Mouse (Mus musculus): Measurements from ENCODE around the gene Nptxr. TPM values are rescaled to one million over a fixed set of nuclear protein-coding genes. Genes with fewer than 3 reads are reported as not detected.
A peak's percentile ranks its signal among the peaks of the same experiment; 100 is the strongest.
"Not testable (repeated sequence)": the region's sequence is repeated elsewhere in the genome, so short reads cannot be mapped to it uniquely, and the experiment has no call there.

Nptxr gene
- total RNA-seq, 2 experiments from 2014 or later: 0.46 to 1.0 TPM

DNA sequence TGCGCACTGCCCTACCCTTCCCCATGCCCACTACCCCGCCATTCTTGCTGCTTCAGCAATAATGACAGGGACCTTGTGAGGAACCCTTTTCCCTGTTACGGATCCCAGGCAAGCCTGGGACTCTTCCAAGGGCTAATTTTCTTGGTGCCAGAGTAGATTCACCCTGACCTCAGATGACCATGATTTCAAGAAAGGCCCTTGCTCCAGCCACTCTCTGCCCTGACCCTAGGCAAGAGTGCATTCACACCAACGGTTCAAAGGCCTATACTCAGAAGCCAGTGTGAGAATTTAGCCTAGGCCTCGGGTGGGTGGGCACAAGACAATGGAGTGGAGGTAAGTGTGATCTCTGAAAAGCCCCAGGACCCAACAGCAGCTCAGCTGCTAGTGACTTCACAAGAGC is 24.9 kb upstream of the Nptxr start:
- Histone ChIP-seq H3K4me3 (no peak overlapping the region), H3K27ac (no peak overlapping the region)
- no peak for DNase-seq
- TF ChIP-seq CTCF (IDR thresholded peaks at IDR 0.05): no peak
- intact Hi-C loops (cut with DNase I): loop anchor here (10.0 kb wide), 1 partner anchor 75 kb away; no protein-coding TSS in a partner anchor

DNA sequence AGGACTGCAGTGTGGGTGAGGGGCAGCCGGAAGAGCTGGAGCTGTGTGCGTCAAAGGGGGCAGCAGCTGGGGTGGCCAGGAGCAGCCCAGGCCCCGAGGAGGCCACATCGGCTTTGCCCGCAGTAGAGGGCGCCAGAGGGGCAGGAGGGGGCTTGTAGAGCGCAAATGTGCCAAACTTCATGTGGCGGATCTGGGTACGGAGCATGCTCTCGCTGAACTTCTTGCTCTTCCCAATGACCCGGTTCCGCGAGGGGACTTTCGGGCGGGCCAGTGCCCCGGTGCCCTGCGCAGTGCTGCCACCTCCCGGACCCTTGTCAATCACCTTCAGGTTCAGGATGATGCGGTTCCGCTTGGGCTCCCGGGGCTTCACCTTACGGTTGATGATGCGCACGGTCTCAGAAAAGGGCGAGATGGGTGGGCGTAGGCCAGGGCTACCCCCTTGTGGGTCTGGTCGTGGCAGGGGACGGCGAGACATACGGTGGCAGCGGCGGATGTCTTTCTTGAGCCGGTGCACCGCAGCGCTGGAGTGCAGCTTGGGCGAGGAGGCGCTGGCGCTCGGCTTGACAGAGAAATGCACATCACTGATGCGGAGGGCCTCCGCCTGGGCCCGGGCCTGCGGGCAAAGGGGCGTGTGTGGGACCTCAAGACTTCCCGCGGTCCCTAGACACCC is 23.9 kb upstream of the Nptxr start:
- no peak for DNase-seq
- TF ChIP-seq CTCF (IDR thresholded peaks at IDR 0.05): peak; percentile 55
- intact Hi-C loops (cut with DNase I): loop anchor here (10.0 kb wide), 1 partner anchor 74 kb away; no protein-coding TSS in a partner anchor
- peak overlapping the region; percentile 36 for H3K4me3 ChIP-seq
- H3K27ac ChIP-seq: no peak overlapping the region

DNA sequence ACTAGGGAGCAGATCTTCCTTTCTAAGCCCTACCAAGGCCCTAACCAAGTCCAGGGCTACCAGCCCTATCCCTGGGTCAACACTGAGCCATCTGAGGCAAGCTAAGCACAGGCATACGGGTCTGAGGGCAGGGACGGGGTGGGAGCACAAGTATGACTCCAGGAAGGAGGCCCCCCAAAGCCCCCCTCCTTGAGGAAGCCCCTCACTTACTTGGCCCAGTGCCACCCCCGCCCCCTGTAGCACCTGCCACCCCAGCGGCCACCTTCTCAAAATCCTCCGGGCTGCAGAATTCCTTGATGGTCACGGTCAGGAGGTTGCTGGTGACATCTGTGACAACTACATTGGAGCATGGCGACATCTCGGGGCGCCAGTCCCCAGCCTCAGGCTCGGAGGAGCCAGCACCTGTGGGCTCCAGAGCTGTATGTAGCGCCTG is 23.2 kb upstream of the Nptxr start:
- H3K27ac ChIP-seq: no peak overlapping the region
- H3K4me3 ChIP-seq: no peak overlapping the region
- DNase-seq: no peak
- intact Hi-C loops (cut with DNase I): loop anchor here (10.0 kb wide), 1 partner anchor 73 kb away; no protein-coding TSS in a partner anchor
- no peak for TF ChIP-seq CTCF (IDR thresholded peaks at IDR 0.05)

DNA sequence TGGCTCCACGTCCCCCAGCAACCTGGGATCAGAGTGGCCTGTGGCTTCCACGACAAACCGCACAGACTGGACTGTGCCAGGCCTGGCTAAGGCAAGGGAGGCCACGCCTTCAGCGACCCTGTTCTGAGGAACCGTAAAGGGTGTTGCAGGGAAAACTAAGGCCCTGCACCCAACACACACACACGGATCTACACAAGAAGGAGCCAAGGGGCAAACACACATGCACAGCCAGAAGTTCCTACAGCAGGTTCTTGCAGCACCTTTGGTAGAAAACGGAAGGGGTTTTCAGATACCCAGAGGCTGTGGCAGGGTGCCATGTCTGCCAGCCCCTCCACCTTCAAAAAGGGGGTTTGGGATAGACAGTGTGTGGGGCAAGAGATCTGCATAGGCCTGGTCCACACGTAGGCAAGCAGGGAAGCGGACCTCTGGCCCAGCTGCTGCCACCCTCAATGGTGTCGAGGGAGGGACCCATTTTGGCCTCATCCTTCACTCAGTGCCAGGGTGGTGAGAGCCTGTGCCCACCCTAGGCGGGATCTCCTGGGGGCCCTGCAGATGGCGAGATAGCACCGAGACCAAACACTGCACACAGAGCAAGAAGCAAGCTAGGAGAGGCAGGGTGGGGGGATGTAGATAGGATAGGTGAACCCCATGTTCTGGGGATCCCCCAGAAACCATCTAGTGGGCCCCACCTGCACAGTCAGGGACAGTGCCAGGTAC is 22.7 kb upstream of the Nptxr start:
- no peak overlapping the region for H3K27ac ChIP-seq
- intact Hi-C loops (cut with DNase I): loop anchor here (10.0 kb wide), 1 partner anchor 72 kb away; no protein-coding TSS in a partner anchor
- TF ChIP-seq CTCF (IDR thresholded peaks at IDR 0.05): no peak
- no peak for DNase-seq
- H3K4me3 ChIP-seq: no peak overlapping the region

DNA sequence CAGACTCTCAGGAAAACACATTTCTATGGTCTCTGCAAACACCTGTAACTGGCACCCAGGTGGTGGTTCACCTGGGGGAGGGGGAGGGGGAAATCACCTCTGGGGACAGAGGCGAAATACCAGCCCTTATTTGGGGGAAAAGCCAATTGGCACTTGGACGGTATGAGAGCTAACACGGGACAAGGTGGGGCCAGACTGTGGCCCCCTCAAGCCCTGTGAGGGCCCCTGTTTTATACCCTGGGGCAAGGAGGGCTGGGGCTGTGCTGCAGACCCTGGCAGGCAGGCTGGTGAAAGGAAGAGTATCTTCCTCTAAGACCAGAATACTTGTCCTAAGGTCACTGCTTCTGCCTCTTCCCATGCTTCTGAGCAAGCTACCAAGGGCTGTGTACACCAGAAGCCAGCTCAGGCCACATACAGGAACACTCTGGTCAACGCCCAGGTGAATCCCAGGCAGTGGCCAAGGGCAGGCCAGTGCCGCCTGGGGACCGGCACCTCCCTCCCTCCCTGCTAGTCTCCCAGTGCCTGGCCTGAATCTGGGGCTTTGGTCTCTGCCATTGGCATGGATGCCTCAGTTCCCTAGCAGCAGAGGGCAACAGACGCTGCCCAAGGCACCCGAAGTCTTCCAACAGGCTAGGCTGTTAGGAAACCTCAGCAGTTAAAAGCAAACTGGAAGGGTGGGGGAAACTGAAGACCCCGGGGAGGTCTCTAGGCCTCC is 21.8 kb upstream of the Nptxr start:
- intact Hi-C loops (cut with DNase I): loop anchor here (10.0 kb wide), 1 partner anchor 72 kb away; no protein-coding TSS in a partner anchor
- no peak overlapping the region for H3K27ac ChIP-seq
- DNase-seq: no peak
- H3K4me3 ChIP-seq: no peak overlapping the region
- no peak for TF ChIP-seq CTCF (IDR thresholded peaks at IDR 0.05)

DNA sequence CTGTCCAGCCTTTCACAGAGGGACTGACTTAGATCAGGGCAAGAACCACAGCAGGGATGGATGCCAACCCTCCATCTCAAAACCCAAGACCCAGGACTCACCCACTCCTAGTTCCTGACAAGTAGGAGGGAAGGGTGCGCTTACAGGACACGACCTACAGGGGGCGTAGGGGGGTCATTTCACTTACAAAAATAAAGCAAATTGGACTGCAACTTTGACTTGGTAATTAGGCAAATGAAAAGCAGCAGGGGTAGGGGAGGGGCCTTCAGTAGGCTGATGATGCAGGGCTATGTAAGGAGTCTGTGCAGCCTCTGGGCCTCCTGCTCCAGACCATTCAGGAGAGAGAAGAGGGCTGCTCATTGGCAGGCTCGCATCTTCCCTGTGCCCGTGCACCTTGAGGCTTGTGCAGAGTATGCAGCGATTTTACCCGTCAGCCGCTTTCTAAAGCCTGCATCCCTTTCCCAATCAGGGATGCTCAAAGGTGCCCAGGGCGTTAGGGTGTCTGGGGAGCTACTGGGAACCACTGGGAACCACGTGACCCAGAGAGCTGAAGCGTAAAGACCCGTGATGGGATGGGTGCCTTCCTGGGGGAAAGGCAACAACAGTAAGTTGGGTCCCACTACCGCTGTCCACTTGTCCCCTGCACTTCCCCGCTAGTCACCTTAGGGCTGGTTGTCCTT is 20.7 kb upstream of the Nptxr start:
- no peak for DNase-seq
- peak; percentile 65 for TF ChIP-seq CTCF (IDR thresholded peaks at IDR 0.05)
- intact Hi-C loops (cut with DNase I): loop anchor here (10.0 kb wide), 1 partner anchor 70 kb away; no protein-coding TSS in a partner anchor
- Histone ChIP-seq H3K4me3 (no peak overlapping the region), H3K27ac (no peak overlapping the region)

DNA sequence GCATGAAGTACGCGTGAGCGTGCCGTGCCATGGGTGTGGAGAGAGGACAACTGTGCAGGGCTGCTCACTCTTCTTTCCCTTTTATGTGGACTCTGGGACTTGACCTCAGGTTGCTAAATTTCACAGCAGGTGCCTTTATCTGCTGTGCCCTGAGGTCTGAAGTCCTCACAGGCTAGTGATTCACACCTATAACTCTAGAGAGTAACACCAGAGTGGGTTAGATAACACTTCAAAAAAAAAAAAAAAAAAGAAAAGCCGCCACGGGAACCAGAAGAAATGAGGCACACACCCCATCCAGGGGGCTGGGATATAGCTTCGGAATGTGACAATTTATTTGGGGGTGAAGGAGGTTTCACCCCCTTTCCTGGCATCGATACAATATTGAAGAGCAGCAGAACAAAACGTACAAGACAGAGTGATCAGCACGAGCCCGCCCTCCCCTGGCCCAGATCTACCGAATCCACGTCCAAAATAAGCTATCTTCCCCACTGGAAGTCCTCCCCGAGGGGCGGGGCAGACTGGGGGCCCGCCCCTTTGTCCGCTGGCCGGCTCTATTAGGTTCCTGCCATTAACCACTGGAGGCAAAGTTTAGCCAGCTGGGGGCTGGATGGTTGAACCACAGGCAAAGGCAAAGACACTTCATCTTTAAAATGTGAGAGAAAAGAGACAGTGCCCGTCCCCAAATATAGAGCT is 19.2 kb upstream of the Nptxr start:
- H3K4me3 ChIP-seq: no peak overlapping the region
- TF ChIP-seq CTCF (IDR thresholded peaks at IDR 0.05): no peak

DNA sequence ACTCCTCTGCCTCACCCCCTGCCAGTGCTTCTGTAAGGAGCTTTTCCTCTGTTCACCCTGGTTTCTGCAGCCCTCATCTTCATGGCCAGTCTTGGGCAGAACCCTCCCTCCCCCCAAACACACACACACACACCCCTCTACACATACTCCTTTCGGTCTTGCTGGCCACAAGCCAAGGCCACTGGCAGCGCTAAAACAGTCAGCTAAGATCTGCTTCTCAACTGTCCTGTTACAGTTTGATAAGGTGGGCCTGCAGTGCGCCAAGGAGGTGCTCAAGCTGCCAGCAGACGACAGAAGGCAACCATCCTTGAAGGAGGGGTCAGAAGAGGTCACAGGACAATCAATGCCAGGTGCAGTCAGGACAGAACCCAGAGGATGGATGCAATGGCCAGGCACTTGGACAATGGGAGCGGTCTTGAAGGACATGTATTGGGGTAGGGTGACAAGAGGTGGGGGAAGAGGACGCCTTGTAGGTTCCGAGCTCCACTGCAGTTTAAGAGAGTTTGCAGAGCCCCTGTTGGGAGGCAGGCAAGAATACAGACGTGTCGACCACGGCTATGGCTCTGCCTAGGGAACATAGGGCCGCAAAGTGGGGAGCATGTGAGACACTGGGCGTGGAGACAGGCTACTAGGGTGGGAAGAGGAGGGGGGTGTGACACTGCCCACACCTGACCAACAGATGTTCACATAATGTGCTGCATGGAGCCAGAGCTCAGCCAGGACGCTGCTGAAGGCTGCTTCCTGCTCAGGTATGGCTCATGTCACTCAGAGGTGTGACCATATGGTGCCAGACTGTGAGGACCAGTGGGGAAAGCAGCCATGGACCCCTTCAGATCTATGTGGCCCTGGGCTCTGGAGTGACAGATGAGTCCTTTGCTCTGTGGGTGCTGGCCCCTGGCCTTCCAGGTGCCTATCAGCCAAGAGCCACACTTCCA is 18.0 kb upstream of the Nptxr start:
- intact Hi-C loops (cut with DNase I): loop anchor here (10.0 kb wide), 1 partner anchor 68 kb away; no protein-coding TSS in a partner anchor
- TF ChIP-seq CTCF (IDR thresholded peaks at IDR 0.05): no peak
- H3K27ac ChIP-seq: no peak overlapping the region

More for the DNA sequence above, 19.2 kb upstream of the Nptxr start:
- H3K27ac ChIP-seq: no peak overlapping the region
- intact Hi-C loops (cut with DNase I): loop anchor here (10.0 kb wide), 1 partner anchor 69 kb away; no protein-coding TSS in a partner anchor
- DNase-seq: peak; percentile 81

DNA sequence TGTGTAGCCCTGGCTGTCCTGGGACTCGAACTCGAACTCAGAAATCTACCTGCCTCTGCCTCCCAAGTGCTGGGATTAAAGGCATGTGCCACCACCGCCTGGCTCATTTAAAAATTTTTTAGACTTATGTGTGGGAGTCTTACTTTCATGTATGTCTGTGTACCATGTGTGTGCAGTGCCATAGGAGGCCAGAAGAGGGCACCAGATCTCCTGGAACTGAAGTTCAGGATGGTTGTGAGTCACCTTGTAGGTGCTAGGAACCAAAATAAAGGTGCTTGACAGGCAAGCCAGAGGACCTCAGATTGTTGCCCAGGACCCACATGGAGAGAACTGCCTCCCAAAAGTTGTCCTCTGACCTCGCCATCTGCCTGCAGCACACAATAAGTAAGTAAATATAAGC is 13.8 kb upstream of the Nptxr start:
- intact Hi-C loops (cut with DNase I): no loop called here
- H3K4me3 ChIP-seq: no peak overlapping the region

More for the DNA sequence above, 18.0 kb upstream of the Nptxr start:
- no peak for DNase-seq
- H3K4me3 ChIP-seq: no peak overlapping the region

DNA sequence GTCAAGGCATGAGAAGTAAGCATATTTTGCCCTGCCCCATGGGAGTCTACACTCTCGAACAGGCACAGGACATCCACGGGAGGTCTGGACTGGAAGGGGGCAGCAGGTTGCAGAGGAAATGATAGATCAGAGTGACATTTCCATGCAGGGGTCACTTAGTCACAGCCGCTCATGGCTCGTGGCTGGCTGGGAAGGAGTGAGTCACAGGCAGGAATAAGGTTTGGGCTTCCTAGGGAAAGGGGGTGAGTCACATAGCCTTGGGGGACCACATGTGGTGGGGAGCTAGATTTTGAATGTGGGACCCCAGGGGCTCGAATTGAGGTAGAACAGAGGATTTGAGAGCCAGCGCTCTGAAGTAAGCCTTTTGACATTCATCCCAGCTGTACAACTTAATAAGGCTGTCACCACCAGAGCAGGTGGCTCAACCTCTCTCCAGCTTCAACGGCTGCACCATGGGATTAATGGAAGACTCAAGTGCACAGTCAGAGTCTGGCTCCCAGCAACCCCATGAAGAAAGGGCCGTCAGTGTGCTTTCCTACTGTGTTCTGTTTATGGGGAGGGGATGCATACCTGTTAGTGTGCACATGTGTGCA is 9.2 kb upstream of the Nptxr start:
- DNase-seq: no peak
- H3K4me3 ChIP-seq: no peak overlapping the region
- intact Hi-C loops (cut with DNase I): no loop called here
- H3K27ac ChIP-seq: no peak overlapping the region
- no peak for TF ChIP-seq CTCF (IDR thresholded peaks at IDR 0.05)

More for the DNA sequence above, 13.8 kb upstream of the Nptxr start:
- no peak for DNase-seq
- H3K27ac ChIP-seq: no peak overlapping the region
- TF ChIP-seq CTCF (IDR thresholded peaks at IDR 0.05): peak; percentile 20; the same call in 1 of the 2 replicates

DNA sequence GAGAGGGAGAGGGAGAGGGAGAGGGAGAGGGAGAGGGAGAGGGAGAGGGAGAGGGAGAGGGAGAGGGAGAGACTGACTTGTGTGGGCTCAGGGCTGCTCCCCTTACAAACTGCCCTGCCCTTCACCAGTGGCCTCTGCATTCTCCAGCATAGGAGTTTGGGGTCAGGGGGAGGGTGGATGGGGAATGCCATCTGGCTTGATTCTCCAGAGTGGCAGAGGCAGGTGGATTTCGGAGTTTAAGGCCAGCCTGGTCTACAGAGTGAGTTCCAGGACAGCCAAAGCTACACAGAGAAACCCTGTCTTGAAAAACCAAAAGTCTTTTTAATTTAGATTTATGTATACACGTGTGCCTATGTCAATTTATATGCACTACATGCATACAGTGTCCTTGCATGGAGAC is 8.3 kb upstream of the Nptxr start:
- H3K4me3 ChIP-seq; intact Hi-C loops (cut with DNase I); H3K27ac ChIP-seq; DNase-seq: not testable (repeated sequence)
